Mouse (Mus musculus) liver, adult 2 months (tissue): Measurements from ENCODE around the gene Kcnk2. TPM values are rescaled to one million over a fixed set of nuclear protein-coding genes. Genes with fewer than 3 reads are reported as not detected.

ENCODE experiments used
- DNase-seq: peaks from one replicate; pipeline ENCODE4 v3.0.0-alpha.2; 2011; ENCODE audit warnings: low read depth, low spot score; ENCODE audit errors: extremely low read depth
- H3K27ac ChIP-seq: fragments of 200-500 bp; replicated peaks from 2 replicates; pipeline ENCODE4 v1.5.1; 2012; ENCODE audit warnings: low read depth, mild to moderate bottlenecking, control low read depth, inconsistent platforms, low read length; ENCODE audit not compliant: insufficient read depth
- H3K27me3 ChIP-seq: fragments of 200-500 bp; 2 replicates; pipeline ENCODE4 v1.6.1; 2012; ENCODE audit warnings: mild to moderate bottlenecking, moderate library complexity, low read length, inconsistent platforms; ENCODE audit not compliant: control insufficient read depth, insufficient read depth
- H3K36me3 ChIP-seq: fragments of 200-500 bp; 2 replicates; pipeline ENCODE4 v1.6.1; 2012; ENCODE audit warnings: low read length, inconsistent platforms; ENCODE audit not compliant: control insufficient read depth, insufficient read depth
- H3K4me1 ChIP-seq: fragments of 200-500 bp; 2 replicates; pipeline ENCODE4 v1.6.1; 2011; ENCODE audit warnings: low read length; ENCODE audit not compliant: control insufficient read depth, insufficient read depth
- H3K4me3 ChIP-seq: fragments of 200-500 bp; 2 replicates; pipeline ENCODE4 v1.5.1; 2011; ENCODE audit warnings: low read depth, mild to moderate bottlenecking, control low read depth, low read length, moderate library complexity; ENCODE audit not compliant: insufficient read depth
- H3K79me2 ChIP-seq: fragments of 200-500 bp; 2 replicates; pipeline ENCODE4 v1.6.1; 2012; ENCODE audit warnings: inconsistent platforms, mild to moderate bottlenecking, low read length, moderate library complexity; ENCODE audit not compliant: control insufficient read depth, insufficient read depth
- H3K9ac ChIP-seq: fragments of 200-500 bp; 2 replicates; pipeline ENCODE4 v1.6.1; 2012; ENCODE audit warnings: low read depth, mild to moderate bottlenecking, control low read depth, inconsistent platforms, low read length
- CTCF ChIP-seq: fragments of 200-500 bp; IDR thresholded peaks from 2 replicates; pipeline ENCODE4 v1.5.1; 2011; ENCODE audit warnings: low read depth, low read length, control low read depth
- POLR2A ChIP-seq: fragments of 200-500 bp; IDR thresholded peaks from 2 replicates; pipeline ENCODE4 v1.6.1; 2011; ENCODE audit warnings: low read length, control low read depth; ENCODE audit not compliant: insufficient read depth; ENCODE audit errors: extremely low read depth
- WGBS: fragments of 180-500 bp; shearing (Covaris S2); methylation state at CpG from one replicate; pipeline ENCODE4 v1.1.7; 2018; 5-methylcytosine and 5-hydroxymethylcytosine counted together
- polyA plus RNA-seq: library from polyadenylated mRNA; depleted of rRNA; stranded (reverse); fragments of >200 nt; gene quantifications from 2 replicates; pipeline ENCODE4 v1.2.3, GENCODE M21; 2012
- total RNA-seq: library from RNA; depleted of rRNA; stranded (reverse); fragments of >200 nt; gene quantifications from 2 replicates; pipeline ENCODE4 v1.2.3, GENCODE M21; 2014

Kcnk2 gene
- total and polyA plus RNA-seq, 2 experiments, result 0.09 to 0.10 TPM

GRCm38 (mm10) chr1:189403139-189403538 is 1.1 kb upstream of the Kcnk2 start:
- Histone ChIP-seq H3K27me3 (no peaks in the 10 kb centered on the region), H3K4me1 (no peaks in the 10 kb centered on the region), H3K27ac (no peak overlapping the region), H3K36me3 (no peaks in the 10 kb centered on the region), H3K4me3 (no peak overlapping the region), H3K9ac (no peak overlapping the region), H3K79me2 (no peaks in the 10 kb centered on the region)
- TF ChIP-seq POLR2A, result no peak
- no peak for TF ChIP-seq CTCF
- 72% methylated on average over 4 of the region's 4 CpGs for WGBS
- no peak for DNase-seq

DNA sequence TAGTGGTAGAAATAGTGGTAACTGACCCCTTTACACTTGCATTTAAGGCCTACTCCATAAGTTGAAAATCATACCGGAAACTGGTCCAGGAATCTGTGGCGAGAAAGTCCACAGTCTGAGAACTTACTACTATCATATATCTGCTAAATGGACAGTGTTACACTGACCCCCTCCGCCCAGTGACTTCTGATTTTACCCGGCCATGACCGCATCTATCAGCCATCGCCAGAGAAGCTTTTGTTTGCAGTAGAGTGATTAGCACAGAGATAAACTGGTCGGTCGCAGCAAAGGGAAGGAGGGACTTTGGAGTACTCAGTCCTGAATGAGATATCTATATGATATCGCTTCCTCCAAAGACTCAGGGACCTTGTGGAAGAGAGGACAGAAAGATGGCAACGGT is 15.2 kb downstream of the Kcnk2 start:
- WGBS, result 36% methylated on average over 10 of the region's 10 CpGs
- DNase-seq, result no peak
- no peaks in the 10 kb centered on the region for H3K27me3 ChIP-seq
- no peaks in the 10 kb centered on the region for H3K79me2 ChIP-seq
- H3K27ac ChIP-seq, result no peak overlapping the region
- no peak overlapping the region for H3K9ac ChIP-seq
- H3K4me1 ChIP-seq, result no peaks in the 10 kb centered on the region
- no peaks in the 10 kb centered on the region for H3K36me3 ChIP-seq
- TF ChIP-seq POLR2A (no peak), CTCF (no peak)
- no peak overlapping the region for H3K4me3 ChIP-seq

- no peak overlapping the region for H3K27ac ChIP-seq
- 86% methylated on average over 2 of the region's 2 CpGs for WGBS
- H3K4me1 ChIP-seq, result no peaks in the 10 kb centered on the region
- DNase-seq, result no peak
- no peak overlapping the region for H3K9ac ChIP-seq
- TF ChIP-seq CTCF, result no peak
- TF ChIP-seq POLR2A, result no peak
- H3K79me2 ChIP-seq, result no peaks in the 10 kb centered on the region
- no peak overlapping the region for H3K4me3 ChIP-seq
- H3K27me3 ChIP-seq, result no peaks in the 10 kb centered on the region
- no peaks in the 10 kb centered on the region for H3K36me3 ChIP-seq
Observed at GRCm38 (mm10) chr1:189386141-189386540, 15.9 kb downstream of the Kcnk2 start.

- WGBS, result 92% methylated on average over 4 of the region's 4 CpGs
- DNase-seq, result no peak
- no peak overlapping the region for H3K9ac ChIP-seq
- TF ChIP-seq POLR2A, result no peak
- no peak for TF ChIP-seq CTCF
- no peaks in the 10 kb centered on the region for H3K79me2 ChIP-seq
- no peak overlapping the region for H3K27ac ChIP-seq
- no peaks in the 10 kb centered on the region for H3K4me1 ChIP-seq
- no peak overlapping the region for H3K4me3 ChIP-seq
- H3K36me3 ChIP-seq, result no peaks in the 10 kb centered on the region
- no peaks in the 10 kb centered on the region for H3K27me3 ChIP-seq
Observed at GRCm38 (mm10) chr1:189367722-189368121, 34.4 kb downstream of the Kcnk2 start.

DNA sequence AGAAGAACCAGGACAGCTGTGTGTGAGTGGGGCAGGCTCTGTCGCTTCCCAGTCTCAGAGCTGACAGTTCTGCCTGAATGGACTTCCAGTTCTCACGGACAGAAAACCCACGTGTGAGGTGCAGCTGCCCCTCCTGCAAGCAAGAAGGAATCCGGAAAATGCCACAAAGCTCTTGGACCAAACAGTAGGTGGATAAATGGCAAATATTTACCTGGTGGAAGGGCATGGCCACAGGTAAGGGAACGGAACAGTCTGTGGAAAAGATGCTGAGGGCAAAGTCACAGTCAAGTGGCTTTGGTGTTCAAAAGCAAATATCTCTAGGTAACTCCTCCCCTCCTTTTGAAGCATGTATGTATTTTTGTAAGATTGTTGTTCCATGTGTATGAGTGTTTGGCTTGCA is 37.9 kb downstream of the Kcnk2 start:
- Histone ChIP-seq H3K36me3 (no peaks in the 10 kb centered on the region), H3K4me1 (no peaks in the 10 kb centered on the region), H3K27ac (no peak overlapping the region), H3K79me2 (no peaks in the 10 kb centered on the region), H3K4me3 (no peak overlapping the region), H3K9ac (no peak overlapping the region), H3K27me3 (no peaks in the 10 kb centered on the region)
- no peak for DNase-seq
- 41% methylated on average over 5 of the region's 5 CpGs for WGBS
- TF ChIP-seq CTCF (no peak), POLR2A (no peak)

DNA sequence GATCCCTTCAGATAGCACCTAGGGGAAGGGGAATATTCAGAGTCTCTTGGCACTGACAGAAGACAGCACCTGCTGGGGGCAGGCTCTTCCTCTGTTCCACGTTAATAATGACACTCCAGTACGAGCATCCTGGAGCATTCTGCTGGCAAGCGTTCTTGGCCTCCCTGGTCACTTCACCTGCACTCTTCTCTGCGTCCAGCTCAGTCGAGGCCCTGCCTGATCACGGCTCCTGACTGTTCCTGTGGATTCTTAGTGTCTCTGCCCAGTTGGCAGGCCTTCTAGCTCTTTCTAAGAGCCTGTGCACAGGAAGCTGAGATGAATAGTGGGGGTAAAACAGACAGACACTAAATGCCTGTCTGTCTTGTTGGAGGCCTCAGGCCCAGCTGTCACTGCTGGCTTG is 39.5 kb downstream of the Kcnk2 start:
- Histone ChIP-seq H3K79me2 (no peaks in the 10 kb centered on the region), H3K36me3 (no peaks in the 10 kb centered on the region), H3K4me3 (no peak overlapping the region), H3K9ac (no peak overlapping the region), H3K27me3 (no peaks in the 10 kb centered on the region), H3K4me1 (no peaks in the 10 kb centered on the region), H3K27ac (no peak overlapping the region)
- no peak for DNase-seq
- WGBS, result 82% methylated on average over 6 of the region's 6 CpGs
- TF ChIP-seq POLR2A (no peak), CTCF (no peak)
